Mouse (Mus musculus) spleen, adult 2 months (tissue): Measurements from ENCODE around the gene Ube4b.

ENCODE experiments used
- CTCF ChIP-seq: fragments of 200-500 bp; IDR thresholded peaks from 2 replicates; pipeline ENCODE4 v1.5.1; 2011; ENCODE audit warnings: mild to moderate bottlenecking, inconsistent platforms; ENCODE audit not compliant: insufficient read depth, insufficient read length, insufficient replicate concordance; ENCODE audit errors: extremely low read depth
- POLR2A ChIP-seq: fragments of 200-500 bp; IDR thresholded peaks from 2 replicates; pipeline ENCODE4 v1.6.1; 2011; ENCODE audit warnings: low read depth, low read length, inconsistent platforms

DNA sequence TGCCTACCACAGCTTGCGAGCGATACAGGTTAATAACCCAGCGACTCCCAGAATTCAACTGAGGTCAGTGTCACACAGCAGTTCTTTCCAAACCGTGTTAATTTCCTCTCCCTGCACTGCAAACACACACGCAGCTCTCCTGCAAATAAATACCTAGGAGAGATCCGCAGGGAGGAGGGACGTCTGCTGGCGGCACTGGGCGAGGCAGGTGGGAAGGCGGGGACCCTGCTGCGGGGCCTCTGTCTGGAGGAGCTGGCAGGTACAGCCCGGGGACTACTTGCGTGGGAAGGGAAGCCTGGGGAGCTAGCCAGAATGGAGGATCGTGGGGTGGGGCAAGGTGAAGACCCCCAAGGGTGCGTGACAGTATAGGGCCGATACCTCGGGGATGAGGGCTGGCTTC, 46.7 kb downstream of the Ube4b start:
- TF ChIP-seq CTCF (no peak), POLR2A (no peak)
